Mouse (Mus musculus) CD4-positive, CD25-positive, alpha-beta regulatory T cell, adult 4 months (primary cell): ENCODE data around the gene Myh2. TPM values are rescaled to one million over a fixed set of nuclear protein-coding genes. Genes with fewer than 3 reads are reported as not detected.

Experiments used
- ATAC-seq: one replicate; pipeline ENCODE4 v1.8.0; 2017
- polyA plus RNA-seq, 2 experiments: library from polyadenylated mRNA; unstranded; fragments of 100-300 nt; shearing (Covaris generic); gene quantifications; one replicate each; pipeline ENCODE4 v1.2.1; 2017

Gene Myh2
- polyA plus RNA-seq, 2 experiments from 2014 or later = not detected

DNA sequence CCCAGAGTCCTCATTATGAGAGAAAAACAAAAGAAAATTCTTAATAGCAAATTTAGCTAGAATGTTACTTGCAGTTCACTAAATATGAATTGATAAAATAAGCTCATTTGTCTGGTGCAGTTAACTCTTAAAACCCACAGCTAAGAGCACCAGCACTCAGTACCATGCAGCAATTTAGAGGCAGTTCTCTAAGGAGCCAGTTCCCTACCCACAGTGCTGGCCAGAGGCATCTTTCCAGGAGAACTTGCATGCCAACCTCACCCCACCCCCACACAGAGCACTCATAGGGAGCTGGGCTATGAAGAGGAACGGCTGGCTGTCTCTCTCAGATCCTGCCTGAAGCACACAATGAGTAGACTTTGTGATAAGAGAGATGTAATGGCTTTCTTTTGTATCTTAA lies 17.7 kb upstream of the Myh2 start:
- ATAC-seq = no peak

DNA sequence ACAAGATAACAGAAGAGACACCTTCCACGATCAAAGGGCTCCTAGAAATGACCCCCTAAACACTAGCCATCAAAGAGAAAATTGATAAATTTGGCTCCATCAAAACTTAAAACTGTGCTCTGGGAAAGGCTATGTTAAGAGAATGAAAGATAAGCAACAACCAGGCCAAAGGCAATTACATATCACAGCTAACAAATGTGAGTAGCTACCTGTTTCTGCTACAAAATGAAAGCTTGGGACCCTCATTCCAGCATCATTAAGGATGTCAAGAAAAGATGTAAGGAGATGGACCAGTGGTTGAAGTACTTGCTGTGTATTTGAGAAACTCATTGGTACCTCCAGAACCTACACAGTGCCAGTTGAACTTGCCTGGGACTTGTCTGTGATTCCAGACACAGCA lies 17.0 kb upstream of the Myh2 start:
- no peak for ATAC-seq

DNA sequence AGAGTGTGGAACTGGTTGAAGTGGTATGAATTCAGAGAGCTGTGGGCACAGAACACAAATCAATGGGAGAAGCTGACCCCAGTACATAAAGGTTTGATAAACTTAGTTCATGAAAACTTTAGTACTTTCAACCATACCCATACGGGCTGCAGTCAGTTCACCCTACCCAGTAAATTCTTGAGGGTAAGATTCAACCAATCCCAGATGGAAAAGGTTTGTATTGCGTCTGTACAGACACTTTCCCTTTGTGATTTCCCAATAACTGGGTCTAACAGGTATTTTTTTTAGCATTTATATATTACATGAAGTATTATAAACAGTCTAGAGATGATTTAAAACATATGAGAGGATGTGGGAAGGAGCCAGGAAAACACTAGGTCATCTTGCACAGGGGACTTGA lies 15.2 kb upstream of the Myh2 start:
- ATAC-seq = no peak

DNA sequence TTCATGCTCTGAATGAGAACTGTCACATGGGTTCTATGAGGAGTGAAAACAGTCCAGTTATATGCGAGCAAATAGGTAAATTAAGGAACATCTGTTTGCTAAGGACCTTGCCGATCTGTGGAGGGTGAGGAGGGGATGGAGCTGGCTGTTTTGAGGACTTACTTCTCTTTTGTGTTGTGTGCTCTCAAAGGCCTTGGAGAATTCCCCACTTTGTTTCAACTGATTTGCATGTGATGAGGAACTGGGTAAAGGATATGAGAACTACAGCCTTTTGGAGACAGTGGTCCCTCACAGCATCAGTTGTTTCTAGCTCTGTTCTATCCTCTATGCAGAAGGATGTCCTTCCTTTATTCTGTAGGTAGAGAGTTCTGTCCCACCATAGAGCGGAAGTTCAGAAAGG lies 10.7 kb upstream of the Myh2 start:
- ATAC-seq = no peak

DNA sequence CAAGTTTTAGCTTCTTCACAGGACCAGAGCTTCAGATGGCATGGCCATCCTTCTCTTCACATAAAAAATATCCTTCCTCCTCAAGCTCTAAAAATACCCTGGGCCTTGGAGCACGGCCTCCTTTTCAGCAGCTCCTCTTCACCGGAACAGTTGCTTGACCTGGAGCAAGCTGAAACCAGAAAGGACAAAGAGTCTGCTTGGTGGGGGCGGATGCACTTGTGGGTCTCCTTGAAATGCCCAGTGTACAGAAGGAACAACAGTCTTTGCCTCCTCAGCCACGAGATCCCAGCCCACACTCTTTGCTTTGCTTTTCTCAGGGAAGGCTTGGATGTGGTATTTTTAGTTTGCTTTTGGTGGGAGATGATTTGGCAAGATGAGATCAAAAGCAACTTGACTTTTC lies 7.1 kb upstream of the Myh2 start:
- ATAC-seq = no peak

DNA sequence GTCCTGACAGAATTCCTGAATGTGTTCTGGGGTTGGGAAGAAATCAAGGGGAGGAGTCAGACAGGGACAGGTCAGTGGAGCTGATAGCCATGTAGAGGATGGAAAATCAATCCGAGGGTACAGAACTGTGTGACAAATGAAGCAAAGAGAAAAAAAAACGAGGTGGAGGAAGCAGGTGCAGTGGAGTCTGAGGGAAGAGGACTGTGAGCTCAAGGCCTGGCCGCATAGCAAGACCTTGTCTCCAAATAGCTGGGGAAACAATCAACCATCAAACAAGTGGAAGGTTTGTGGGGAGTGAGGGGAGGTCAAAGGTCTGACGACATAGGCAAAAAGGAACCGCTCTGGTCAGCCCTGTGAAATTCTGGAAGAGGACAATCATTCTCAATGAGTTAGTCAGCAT lies 6.0 kb upstream of the Myh2 start:
- no peak for ATAC-seq

DNA sequence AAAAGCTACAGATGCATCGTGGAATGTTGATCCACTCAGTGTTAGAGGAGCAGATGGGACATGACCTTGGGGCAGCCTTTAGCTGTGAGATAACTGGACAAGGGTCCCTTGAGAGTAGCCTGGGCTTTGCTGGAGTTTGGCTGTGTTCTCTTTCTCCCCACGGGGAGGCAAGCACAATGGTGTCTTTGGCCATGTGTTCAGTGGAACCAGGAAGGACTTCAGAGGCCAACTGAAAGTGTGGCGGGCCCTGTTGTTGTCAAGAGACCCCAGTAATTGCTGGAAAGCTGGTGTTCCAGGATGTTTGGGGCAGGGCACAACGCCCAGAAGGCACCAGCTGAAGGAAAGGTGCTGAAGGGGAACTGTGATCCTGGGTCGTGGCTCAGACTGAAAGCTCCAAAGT lies 1.5 kb upstream of the Myh2 start:
- no peak for ATAC-seq

DNA sequence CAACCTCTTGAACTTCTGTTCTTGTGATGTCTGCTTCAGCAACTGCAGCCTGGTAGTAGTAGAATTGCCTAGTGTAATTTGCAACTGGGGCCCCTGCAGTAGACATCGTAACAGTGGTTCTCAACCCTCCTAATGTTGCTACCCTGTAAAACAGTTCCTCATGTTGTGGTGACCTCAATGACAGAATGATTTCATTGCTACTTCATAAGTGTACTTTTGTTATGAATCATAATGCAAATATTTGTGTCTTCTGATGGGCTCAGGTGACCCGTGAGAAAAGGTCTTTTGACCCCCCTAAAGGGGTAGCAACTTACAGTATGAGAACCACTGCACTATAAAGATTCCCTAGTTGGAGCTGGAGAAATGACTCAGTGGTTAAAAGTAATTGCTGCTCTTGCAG lies 1.6 kb downstream of the Myh2 start:
- no peak for ATAC-seq

DNA sequence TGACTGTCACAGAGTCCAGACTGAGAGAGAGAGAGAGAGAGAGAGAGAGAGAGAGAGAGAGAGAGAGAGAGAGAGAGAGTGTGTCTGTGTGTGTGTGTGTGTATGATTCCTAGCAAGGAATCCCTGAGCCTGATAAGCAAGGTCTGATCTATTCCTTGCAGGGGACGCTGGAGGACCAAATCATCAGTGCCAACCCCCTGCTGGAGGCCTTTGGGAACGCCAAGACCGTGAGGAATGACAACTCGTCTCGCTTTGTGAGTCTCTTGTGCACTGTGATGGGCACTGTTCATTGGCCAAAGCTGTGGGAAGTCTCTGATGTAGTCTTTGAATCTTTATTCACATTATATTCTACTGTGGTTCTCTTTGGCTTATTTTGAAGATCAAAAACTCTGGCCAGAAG lies 5.5 kb downstream of the Myh2 start:
- no peak for ATAC-seq

DNA sequence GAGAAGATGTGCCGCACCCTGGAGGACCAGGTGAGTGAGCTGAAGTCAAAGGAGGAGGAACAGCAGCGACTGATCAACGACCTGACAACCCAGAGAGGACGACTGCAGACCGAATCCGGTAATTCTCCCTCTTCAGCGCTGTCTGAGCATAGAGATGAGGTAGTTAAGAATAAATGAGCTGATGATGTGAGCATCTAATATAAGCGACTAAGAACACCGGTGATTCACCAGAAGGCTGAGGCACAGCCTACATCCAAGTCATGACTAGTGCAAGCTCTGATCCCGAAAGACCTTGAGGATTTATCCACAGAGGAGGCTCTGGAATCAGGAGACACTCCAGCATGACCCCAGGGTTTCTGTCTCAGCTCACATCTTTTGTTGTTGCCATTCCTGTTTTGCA lies 19.5 kb downstream of the Myh2 start:
- ATAC-seq = no peak

DNA sequence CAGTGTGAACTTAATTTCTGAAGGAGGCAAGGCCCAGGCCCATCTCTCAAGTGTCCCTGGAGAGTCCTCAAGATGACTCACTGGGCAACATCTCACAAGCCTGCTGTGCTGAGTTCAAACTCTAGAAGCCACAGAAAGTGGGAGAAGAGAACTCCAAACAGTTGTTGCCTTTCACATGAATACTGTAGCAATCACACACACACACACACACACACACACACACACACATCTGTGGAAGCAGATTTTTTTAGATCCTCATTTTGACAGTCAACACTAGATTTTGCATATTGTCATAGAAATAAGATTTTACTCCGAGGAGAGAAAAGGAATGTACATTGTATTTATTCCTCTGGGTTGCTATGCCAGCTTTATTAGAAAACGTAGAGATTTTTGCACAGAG lies 20.0 kb downstream of the Myh2 start:
- no peak for ATAC-seq

DNA sequence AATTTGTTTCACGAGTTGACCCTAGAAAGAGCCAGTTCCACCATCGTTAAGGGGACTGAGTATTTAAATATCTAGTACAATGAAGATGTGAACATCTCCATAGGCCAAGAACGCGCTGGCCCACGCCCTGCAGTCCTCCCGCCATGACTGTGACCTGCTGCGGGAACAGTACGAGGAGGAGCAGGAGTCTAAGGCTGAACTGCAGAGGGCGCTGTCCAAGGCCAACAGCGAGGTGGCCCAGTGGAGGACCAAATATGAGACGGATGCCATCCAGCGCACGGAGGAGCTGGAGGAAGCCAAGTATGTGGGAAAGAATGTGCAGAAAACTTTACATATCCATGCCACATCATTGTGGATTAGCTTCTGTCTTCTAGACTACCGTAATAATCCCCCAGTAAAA lies 20.7 kb downstream of the Myh2 start:
- ATAC-seq = no peak

DNA sequence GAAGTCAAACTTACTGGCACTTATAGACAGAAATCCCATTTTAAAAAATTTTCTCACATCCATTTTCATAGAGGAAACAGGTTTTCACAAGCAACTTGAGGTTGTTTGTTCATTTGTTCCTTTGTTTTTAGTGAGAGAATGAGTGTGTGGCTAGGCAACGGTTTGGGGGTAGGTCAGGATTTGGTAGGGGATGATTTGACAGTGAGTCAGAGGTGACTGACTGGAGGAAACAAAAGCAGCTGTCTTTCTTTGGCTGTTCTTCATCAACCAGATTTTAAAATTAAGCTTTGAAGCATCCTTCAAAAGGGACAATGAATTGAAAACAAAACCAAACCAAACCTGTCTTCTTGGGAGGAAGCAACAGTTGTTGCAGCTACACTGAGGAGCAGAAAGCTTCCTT lies 28.5 kb downstream of the Myh2 start:
- no peak for ATAC-seq

DNA sequence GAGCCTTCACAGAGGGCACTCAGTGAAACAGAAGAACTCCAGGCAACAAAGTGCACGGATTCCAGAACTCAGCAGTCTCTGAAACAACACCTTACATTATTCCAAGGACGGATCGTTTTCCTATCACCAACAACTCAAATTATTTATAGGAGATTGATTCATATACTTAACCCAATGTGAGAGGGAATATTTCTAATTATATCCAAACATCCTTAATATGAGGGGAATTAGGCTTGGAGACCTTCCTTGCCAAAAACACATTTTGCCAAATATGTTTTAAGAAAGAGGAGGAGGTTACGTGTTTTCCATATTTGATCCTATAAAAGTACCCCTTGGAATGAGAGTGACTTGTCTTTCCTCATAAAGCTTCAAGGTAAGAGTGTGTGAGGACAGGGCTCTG lies 28.9 kb downstream of the Myh2 start, which contains the start of gene Myh1:
Gene Myh1, plus strand, starts transcription at position 301 of the 400 bp plus-strand sequence.
- ATAC-seq = no peak

DNA sequence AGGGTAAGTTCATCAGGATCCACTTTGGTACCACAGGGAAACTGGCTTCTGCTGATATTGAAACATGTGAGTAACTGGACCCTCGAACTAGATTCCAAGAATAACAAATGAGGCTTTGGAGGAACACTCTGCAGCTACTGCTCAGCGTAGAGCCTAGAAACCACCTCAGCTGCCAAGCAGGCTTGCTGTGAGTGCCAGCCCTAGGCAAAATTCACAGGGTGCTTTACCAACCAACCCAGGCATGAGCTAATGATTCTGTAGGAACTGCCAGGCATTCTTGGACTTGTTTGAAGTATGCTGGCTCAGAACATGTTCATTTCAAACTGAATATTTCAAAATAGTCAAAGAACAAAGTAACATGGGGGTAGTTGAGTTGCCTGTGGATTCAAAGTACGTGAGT lies 33.9 kb downstream of the Myh2 start:
- no peak for ATAC-seq

DNA sequence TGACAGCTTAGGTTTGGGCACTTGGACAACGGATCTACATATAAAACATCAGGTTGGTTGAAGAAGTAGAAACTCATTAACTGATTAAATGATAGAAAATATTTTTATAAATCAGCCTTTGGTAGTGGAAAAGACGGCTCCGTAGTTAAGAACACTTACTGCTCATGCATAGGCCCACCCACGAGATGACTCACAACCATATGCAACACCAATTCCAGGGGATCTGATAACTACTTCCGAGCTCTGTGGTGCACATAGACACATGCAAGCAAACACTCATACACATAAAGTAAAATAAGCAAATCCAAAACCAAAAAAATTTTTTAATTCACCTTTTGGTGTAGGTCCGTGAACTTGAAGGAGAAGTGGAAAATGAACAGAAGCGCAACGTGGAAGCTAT lies 51.0 kb downstream of the Myh2 start:
- ATAC-seq = no peak

DNA sequence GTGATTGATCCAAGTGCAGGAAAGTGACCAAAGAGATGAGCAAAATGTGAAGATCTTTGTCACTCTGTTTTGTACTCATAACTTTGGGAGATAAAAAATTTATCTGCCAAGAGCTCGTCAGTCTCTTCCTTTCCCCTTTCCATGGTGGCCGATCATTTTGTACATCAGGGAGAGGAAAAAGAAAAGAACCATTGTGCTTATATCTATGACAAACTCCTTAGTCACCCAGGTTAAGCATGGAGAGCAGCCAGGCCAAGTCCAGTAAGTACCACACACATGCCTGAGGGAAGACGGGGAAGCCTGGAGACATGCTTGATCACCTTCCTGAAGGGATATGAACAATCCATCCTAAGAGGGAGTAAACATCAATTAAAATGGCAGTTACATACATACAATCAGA lies 53.6 kb downstream of the Myh2 start:
- no peak for ATAC-seq

DNA sequence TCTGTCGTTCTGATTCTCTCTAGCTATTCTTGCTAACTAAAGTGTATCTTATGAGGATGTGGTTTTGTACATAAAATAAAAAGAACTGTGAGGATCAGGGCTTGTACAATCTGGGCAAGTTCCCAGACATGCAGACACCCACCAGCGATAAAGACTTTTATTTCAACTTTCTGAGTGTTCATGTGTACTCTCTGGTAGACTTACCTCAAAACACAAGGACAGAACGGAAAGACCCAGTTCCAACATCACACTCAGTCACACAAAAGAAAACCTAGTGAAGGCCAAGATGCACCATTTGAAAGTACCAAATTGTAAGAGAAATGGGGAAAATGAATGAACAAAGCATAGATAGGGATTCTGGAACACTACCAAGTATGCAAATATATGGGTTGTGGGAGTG lies 57.9 kb downstream of the Myh2 start:
- no peak for ATAC-seq

DNA sequence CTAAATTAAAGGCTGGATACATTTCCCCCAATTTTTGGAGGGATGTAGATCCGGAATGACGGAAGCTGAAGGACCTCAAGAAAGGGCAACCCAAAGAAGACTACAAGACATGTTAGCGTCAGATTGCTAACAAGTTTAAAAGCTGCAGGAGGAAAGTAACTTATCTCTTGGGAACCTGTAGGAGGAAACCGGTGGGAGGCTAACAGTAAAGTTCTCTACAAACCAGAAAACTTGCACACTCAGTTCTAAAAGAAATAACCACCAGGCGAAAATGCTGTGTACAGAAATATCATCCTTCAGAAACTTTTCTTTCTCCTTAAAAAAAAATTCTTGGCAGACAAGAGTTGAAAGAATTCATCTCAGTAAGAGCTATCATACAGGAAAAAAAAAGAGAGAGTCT lies 58.3 kb downstream of the Myh2 start:
- no peak for ATAC-seq

DNA sequence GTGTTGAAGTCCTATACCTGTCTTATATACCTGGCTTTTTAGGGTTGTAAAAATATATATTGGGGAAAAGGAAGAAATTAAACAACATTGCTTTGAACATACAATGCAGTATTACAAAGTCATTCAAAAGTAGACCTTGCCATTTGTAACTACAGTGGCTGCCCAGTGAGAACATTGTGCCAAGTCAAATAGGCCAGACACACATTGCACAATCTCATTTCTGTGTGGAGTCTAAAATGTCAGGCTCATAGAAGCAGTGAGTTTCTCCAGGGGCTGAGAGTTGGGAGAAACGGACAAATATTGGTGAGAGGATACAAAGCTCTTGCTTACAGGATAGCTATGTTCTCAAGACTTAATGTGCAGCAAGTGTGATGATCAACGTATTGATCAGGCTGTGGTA lies 59.1 kb downstream of the Myh2 start:
- no peak for ATAC-seq

DNA sequence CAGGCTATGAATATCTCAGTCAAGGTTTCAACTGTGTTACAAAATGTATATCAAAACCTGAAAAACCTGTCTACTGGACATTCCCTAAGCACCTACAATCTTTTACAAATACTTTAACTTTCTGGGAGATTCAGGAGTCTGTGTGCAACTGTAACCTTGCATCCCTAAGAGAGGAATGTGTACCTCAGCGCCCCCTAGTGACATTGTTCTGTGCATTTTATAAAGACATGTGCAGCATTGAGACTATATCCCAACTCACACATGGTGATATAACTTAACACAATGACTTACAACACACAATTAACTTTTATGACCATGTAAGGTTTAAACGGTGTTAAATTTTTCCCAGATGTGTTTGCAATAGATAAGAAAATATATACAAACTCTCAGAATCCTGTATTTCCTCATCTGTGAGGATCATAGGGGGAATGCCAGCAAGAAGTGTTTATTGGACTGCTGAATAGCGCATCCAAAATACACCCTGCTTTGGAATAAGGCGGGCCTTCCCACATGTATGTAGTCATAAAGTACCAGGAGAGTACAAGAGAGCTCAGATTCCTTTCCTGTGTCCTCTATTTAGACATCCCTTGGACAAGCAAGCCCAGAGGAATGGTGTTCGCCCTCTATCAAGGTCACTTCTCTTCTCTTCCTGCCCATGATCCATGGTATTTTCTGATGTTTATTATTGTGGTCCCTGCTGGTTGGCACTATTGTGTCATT lies 65.0 kb downstream of the Myh2 start:
- ATAC-seq = no peak

DNA sequence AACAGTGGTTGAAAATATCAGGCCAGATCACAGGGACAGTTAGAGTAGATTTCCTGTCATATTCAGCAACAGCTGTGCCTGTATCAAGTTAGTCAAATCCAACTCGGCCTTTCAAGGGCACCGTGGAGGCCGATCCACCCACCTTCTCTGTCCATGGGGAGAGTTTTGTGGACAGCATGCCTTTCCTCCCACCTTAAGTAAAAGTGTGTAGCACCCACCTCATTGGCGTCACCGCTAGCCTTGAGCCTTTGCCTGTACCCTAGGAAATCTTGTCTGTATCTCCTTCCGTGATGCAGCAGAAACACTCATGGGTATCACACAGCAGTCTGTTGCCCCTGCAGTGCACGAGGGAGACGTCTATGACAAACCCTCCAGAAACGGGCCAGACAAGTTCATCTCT lies 66.0 kb downstream of the Myh2 start:
- ATAC-seq = no peak

DNA sequence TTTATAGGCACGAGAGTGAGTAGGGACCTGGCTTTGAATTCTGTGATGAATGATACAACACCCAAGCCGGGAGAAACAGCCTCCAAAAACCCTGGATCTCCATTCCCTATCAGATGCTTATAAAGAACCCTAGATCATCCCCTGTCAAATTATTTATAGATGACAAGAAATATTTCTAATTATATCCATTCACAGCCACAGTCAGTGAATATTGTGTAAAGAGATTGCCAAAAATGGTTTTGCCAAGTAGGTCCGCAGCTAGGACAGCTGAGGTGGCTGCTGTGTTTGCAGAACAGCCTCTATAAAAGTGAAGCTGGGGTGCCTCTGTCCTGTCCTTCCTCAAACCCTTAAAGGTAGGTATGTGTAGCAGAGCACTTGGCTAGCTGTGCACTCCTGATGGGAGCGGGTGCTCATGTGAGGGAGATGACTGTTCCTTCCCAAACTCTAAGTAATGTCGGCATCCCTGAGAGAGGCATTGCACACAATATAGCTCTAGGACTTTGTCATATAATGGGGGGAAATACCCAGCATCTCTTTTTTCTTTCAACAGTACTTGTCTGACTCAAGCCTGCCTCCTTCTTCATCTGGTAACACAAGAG lies 66.8 kb downstream of the Myh2 start, which contains the start of gene Myh4:
Gene Myh4, plus strand, starts transcription at position 549 of the 599 bp plus-strand sequence.
- ATAC-seq = no peak

DNA sequence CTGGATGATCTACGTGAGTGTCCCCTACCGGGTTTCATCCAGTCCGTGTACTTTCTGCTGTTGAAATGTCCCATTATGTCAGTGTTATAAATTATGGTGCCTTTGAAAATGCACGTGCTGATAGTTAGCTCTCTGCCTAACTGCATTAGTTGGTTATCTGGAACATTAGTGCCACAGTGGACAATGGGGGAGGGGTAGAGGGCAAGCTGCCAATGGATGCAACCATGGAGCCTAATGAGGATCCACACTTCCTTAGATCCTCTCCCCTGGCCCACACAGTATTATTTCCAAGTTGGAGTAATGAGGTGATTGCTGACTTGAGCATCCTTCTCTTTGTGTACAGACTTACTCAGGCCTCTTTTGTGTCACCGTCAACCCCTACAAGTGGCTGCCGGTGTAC lies 70.2 kb downstream of the Myh2 start:
- no peak for ATAC-seq
